Mouse (Mus musculus) myocyte (in vitro differentiated cells): ENCODE measurements around the gene Nim1k. TPM values are rescaled to one million over a fixed set of nuclear protein-coding genes. Genes with fewer than 3 reads are reported as not detected.

ENCODE experiments used
- H3K27me3 ChIP-seq: one replicate; pipeline ENCODE4 v1.6.1; 2011; ENCODE audit not compliant: control insufficient read depth, insufficient read depth, insufficient read length
- H3K36me3 ChIP-seq: one replicate; pipeline ENCODE4 v1.6.1; 2011; ENCODE audit not compliant: control insufficient read depth, insufficient read depth
- H3K4me2 ChIP-seq: one replicate; pipeline ENCODE4 v1.6.1; 2011; ENCODE audit warnings: low read depth, control low read depth
- H3K4me3 ChIP-seq: one replicate; pipeline ENCODE4 v1.5.1; 2011; ENCODE audit warnings: mild to moderate bottlenecking, control low read depth, moderate library complexity
- H3K79me2 ChIP-seq: one replicate; pipeline ENCODE4 v1.6.1; 2011; ENCODE audit not compliant: control insufficient read depth, insufficient read depth
- H3ac ChIP-seq: one replicate; pipeline ENCODE4 v1.6.1; 2011; ENCODE audit not compliant: control insufficient read depth, insufficient read length
- CEBPB ChIP-seq: IDR thresholded peaks from 2 replicates; pipeline ENCODE4 v1.6.1; 2011; ENCODE audit warnings: mild to moderate bottlenecking, moderate library complexity; ENCODE audit not compliant: poor library complexity, insufficient read depth, severe bottlenecking
- E2F4 ChIP-seq: IDR thresholded peaks from one replicate; pipeline ENCODE4 v1.6.1; 2011; ENCODE audit warnings: mild to moderate bottlenecking, control low read depth, moderate library complexity; ENCODE audit not compliant: insufficient read depth
- MAX ChIP-seq: IDR thresholded peaks from one replicate; pipeline ENCODE4 v1.6.1; 2011; ENCODE audit warnings: low read depth, mild to moderate bottlenecking, control low read depth
- MYOD1 ChIP-seq, 3 experiments: IDR thresholded peaks; one replicate each; pipeline ENCODE4 v1.6.1; 2011; ENCODE audit warnings: control low read depth in 2 of 3, low read depth in 2 of 3, mild to moderate bottlenecking in 2 of 3, moderate library complexity in 1 of 3; ENCODE audit not compliant: insufficient read length in 2 of 3, control insufficient read depth in 1 of 3
- MYOG ChIP-seq, 3 experiments: IDR thresholded peaks; one replicate each; pipeline ENCODE4 v1.6.1; 2011; ENCODE audit warnings: control low read depth in 2 of 3, low read depth in 2 of 3, mild to moderate bottlenecking in 2 of 3; ENCODE audit not compliant: insufficient read length in 2 of 3, control insufficient read depth in 1 of 3, insufficient read depth in 1 of 3
- POLR2A ChIP-seq: IDR thresholded peaks from one replicate; pipeline ENCODE4 v1.6.1; 2011; ENCODE audit warnings: low read depth, mild to moderate bottlenecking, control low read depth, moderate library complexity; ENCODE audit not compliant: insufficient read length
- POLR2AphosphoS2 ChIP-seq: IDR thresholded peaks from one replicate; pipeline ENCODE4 v1.6.1; 2011; ENCODE audit warnings: low read depth, control low read depth; ENCODE audit not compliant: insufficient read length
- REST ChIP-seq: IDR thresholded peaks from one replicate; pipeline ENCODE4 v1.6.1; 2011; ENCODE audit warnings: mild to moderate bottlenecking, control low read depth, moderate library complexity; ENCODE audit not compliant: insufficient read depth, insufficient read length
- SRF ChIP-seq: IDR thresholded peaks from one replicate; pipeline ENCODE4 v1.6.1; 2011; ENCODE audit warnings: low read depth; ENCODE audit not compliant: control insufficient read depth, insufficient read length
- TCF12 ChIP-seq: IDR thresholded peaks from one replicate; pipeline ENCODE4 v1.6.1; 2011; ENCODE audit warnings: mild to moderate bottlenecking, control low read depth; ENCODE audit not compliant: poor library complexity, insufficient read depth, severe bottlenecking
- TCF3 ChIP-seq: IDR thresholded peaks from one replicate; pipeline ENCODE4 v1.6.1; 2011; ENCODE audit warnings: low read depth, control low read depth; ENCODE audit not compliant: insufficient read length
- USF1 ChIP-seq: IDR thresholded peaks from one replicate; pipeline ENCODE4 v1.6.1; 2011; ENCODE audit warnings: low read depth, mild to moderate bottlenecking, control low read depth, moderate library complexity
- polyA plus RNA-seq: library from polyadenylated mRNA; unstranded; fragments of >200 nt; fragmentation: generic; extraction: Trizol; gene quantifications from one replicate; pipeline ENCODE4 v1.2.1, GENCODE M21; 2012; ENCODE audit warnings: missing spikeins

Nim1k gene
- polyA plus RNA-seq, 1 experiment: 0.23 TPM

- no peak overlapping the region for H3ac ChIP-seq
- H3K79me2 ChIP-seq: no peaks in the 10 kb centered on the region
- no peak overlapping the region for H3K4me3 ChIP-seq
- TF ChIP-seq USF1: no peak
- no peak for TF ChIP-seq TCF12
- TF ChIP-seq E2F4: no peak
- TF ChIP-seq MYOG (IDR thresholded peaks at IDR 0.05; ENCODE audit: control insufficient read depth in 1 of 3, insufficient read depth in 1 of 3, insufficient read length in 2 of 3, low read depth in 2 of 3): no peak
- TF ChIP-seq POLR2AphosphoS2: no peak
- no peak for TF ChIP-seq TCF3
- TF ChIP-seq CEBPB: no peak
- TF ChIP-seq MAX: no peak
- TF ChIP-seq SRF: no peak
- no peak for TF ChIP-seq REST
- H3K27me3 ChIP-seq: no peaks in the 10 kb centered on the region
- H3K36me3 ChIP-seq: peaks cover 16% of the 10 kb centered on the region
- no peak overlapping the region for H3K4me2 ChIP-seq
Observed at GRCm38 (mm10) chr13:119756831-119757230, 1.1 kb upstream of the Nim1k start.

DNA sequence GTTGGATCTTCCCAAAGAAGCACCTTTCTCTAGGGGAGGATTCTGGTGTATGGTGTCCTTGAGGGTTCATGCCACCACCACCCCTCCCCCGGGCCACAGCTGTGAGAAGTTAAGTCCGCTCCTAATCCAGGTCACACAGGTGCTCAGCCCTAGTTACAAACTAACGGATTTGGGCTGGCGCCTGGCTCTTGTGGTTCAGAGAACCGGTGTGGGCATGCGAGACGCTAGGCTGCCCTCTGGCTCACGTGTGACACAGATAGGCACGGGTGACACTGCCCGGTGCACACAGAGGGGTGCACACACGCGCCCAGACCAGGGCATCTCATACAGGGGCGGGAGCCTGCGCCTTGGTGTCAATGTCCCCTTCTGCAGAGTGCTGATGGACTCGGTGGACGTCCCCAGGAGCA lies 538 bp downstream of the Nim1k start:
- Histone ChIP-seq H3K36me3 (peaks cover under 1% of the 10 kb centered on the region), H3ac (no peak overlapping the region), H3K79me2 (no peaks in the 10 kb centered on the region), H3K4me2 (no peak overlapping the region), H3K27me3 (no peaks in the 10 kb centered on the region), H3K4me3 (no peak overlapping the region)
- no peak for TF ChIP-seq POLR2AphosphoS2
- no peak for TF ChIP-seq USF1
- TF ChIP-seq MYOG (IDR thresholded peaks at IDR 0.05; ENCODE audit: control insufficient read depth in 1 of 3, insufficient read depth in 1 of 3, insufficient read length in 2 of 3, low read depth in 2 of 3): no peak
- no peak for TF ChIP-seq SRF
- TF ChIP-seq TCF12: no peak
- no peak for TF ChIP-seq REST
- TF ChIP-seq CEBPB: no peak
- no peak for TF ChIP-seq POLR2A
- TF ChIP-seq TCF3: no peak
- TF ChIP-seq MYOD1 (IDR thresholded peaks at IDR 0.05; ENCODE audit: control insufficient read depth in 1 of 3, insufficient read length in 2 of 3, low read depth in 2 of 3): no peak
- TF ChIP-seq E2F4: no peak
- TF ChIP-seq MAX: no peak

DNA sequence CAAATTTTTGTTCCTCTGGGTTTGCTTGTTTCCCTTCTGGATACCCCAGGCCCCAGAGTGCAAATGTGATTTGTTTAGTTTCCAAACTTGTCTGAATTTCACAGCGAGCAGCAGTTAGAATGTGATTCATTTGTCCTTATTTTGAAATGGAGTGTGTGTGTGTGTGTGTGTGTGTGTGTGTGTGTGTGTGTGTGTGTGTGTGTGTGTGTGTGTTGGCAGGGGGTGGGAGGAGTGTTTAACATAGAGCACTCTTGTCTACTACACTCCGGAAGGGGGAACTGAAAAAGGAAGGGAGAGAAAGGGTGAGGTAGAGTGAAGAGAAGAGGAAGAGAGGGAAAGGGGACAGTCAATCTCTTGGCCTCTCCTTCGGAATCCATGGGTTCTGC lies 1.1 kb downstream of the Nim1k start:
- H3K27me3 ChIP-seq: no peaks in the 10 kb centered on the region
- no peak overlapping the region for H3K4me2 ChIP-seq
- no peaks in the 10 kb centered on the region for H3K36me3 ChIP-seq
- H3K79me2 ChIP-seq: no peaks in the 10 kb centered on the region
- H3K4me3 ChIP-seq: no peak overlapping the region
- H3ac ChIP-seq: no peak overlapping the region
- no peak for TF ChIP-seq MYOG (IDR thresholded peaks at IDR 0.05; ENCODE audit: control insufficient read depth in 1 of 3, insufficient read depth in 1 of 3, insufficient read length in 2 of 3, low read depth in 2 of 3)
- TF ChIP-seq POLR2AphosphoS2: no peak
- no peak for TF ChIP-seq TCF3
- TF ChIP-seq USF1: no peak
- TF ChIP-seq TCF12: no peak
- TF ChIP-seq REST: no peak
- no peak for TF ChIP-seq POLR2A
- no peak for TF ChIP-seq MYOD1 (IDR thresholded peaks at IDR 0.05; ENCODE audit: control insufficient read depth in 1 of 3, insufficient read length in 2 of 3, low read depth in 2 of 3)

DNA sequence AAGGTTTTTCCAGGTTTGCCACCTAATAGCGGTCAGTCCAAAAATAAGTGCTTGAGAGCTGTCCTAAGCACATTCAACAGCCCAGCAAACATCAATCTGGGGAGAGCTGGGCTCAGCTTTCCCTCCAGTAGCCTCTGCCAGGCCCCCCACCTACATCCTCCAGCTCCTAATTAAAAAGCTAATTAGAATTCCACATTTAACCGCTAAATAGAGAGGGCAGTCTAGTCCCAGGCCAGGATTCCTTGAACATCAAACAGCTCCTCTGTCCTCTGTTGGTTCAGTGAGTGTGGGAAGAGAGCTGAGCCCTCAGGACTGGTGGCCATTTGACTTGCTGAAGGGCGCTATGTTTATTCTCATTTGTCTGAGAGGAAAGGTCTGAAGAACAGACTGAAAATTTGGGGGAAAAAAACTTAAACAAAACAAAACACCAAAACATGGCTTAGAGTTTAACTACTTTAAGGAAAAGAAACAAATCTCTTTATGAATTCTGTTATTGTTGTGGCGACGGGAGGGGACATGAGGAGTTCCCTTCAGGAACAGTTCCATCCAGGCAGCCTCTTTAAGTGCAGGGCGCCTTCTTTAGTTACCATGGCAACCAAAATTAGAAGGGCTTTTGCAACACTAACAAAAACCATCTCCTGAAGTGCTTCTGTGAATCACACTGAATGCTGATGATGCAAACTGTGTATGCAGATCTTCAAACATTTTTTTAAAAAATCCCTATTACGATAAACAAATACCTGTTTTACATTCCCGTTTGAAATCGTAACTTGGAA lies 1.6 kb downstream of the Nim1k start:
- Histone ChIP-seq H3K4me3 (no peak overlapping the region), H3K27me3 (no peaks in the 10 kb centered on the region), H3K79me2 (no peaks in the 10 kb centered on the region), H3ac (no peak overlapping the region), H3K4me2 (no peak overlapping the region), H3K36me3 (no peaks in the 10 kb centered on the region)
- TF ChIP-seq E2F4 (no peak), TCF12 (no peak), USF1 (no peak), CEBPB (no peak), MYOG (IDR thresholded peaks at IDR 0.05; ENCODE audit: control insufficient read depth in 1 of 3, insufficient read depth in 1 of 3, insufficient read length in 2 of 3, low read depth in 2 of 3) (no peak), SRF (no peak), POLR2AphosphoS2 (no peak), REST (no peak), MYOD1 (IDR thresholded peaks at IDR 0.05; ENCODE audit: control insufficient read depth in 1 of 3, insufficient read length in 2 of 3, low read depth in 2 of 3) (no peak), TCF3 (no peak)

DNA sequence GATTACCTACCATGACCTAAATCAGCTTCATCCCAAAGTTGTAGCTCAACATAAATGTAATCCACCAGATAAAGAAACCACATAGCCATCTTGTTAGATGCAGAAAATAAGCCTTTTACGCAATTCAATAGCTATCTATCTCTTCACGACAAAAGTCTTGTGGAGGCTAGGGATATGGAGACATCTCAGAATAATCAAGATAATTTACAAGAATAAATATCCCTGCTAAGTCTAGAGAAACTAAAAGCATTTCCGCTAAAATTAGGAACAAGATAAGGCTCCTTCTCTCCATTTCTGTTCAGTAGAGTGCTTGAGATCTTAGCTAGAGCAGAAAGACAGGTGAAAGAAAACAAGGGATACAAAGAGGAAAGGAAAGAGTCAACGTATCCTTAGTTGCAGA lies 8.8 kb downstream of the Nim1k start:
- no peak overlapping the region for H3K4me3 ChIP-seq
- TF ChIP-seq MAX (no peak), MYOG (IDR thresholded peaks at IDR 0.05; ENCODE audit: control insufficient read depth in 1 of 3, insufficient read depth in 1 of 3, insufficient read length in 2 of 3, low read depth in 2 of 3) (no peak), SRF (no peak), POLR2A (no peak), E2F4 (no peak), REST (no peak), TCF12 (no peak), POLR2AphosphoS2 (no peak), USF1 (no peak)
- H3K27me3 ChIP-seq: no peaks in the 10 kb centered on the region
- no peak overlapping the region for H3ac ChIP-seq
- no peaks in the 10 kb centered on the region for H3K36me3 ChIP-seq
- H3K4me2 ChIP-seq: no peak overlapping the region
- H3K79me2 ChIP-seq: no peaks in the 10 kb centered on the region
